Mouse (Mus musculus) lung, adult 2 months (tissue): ENCODE measurements around the gene Ccdc187.

Experiments used
- CTCF ChIP-seq: fragments of 200-500 bp; IDR thresholded peaks from 2 replicates; pipeline ENCODE4 v1.5.1; 2011; ENCODE audit warnings: mild to moderate bottlenecking, low read length, control low read depth; ENCODE audit not compliant: insufficient read depth
- POLR2A ChIP-seq: fragments of 200-500 bp; IDR thresholded peaks from 2 replicates; pipeline ENCODE4 v1.6.1; 2011; ENCODE audit warnings: low read depth, mild to moderate bottlenecking, control low read depth, low read length, borderline replicate concordance; ENCODE audit errors: extremely low read depth

DNA sequence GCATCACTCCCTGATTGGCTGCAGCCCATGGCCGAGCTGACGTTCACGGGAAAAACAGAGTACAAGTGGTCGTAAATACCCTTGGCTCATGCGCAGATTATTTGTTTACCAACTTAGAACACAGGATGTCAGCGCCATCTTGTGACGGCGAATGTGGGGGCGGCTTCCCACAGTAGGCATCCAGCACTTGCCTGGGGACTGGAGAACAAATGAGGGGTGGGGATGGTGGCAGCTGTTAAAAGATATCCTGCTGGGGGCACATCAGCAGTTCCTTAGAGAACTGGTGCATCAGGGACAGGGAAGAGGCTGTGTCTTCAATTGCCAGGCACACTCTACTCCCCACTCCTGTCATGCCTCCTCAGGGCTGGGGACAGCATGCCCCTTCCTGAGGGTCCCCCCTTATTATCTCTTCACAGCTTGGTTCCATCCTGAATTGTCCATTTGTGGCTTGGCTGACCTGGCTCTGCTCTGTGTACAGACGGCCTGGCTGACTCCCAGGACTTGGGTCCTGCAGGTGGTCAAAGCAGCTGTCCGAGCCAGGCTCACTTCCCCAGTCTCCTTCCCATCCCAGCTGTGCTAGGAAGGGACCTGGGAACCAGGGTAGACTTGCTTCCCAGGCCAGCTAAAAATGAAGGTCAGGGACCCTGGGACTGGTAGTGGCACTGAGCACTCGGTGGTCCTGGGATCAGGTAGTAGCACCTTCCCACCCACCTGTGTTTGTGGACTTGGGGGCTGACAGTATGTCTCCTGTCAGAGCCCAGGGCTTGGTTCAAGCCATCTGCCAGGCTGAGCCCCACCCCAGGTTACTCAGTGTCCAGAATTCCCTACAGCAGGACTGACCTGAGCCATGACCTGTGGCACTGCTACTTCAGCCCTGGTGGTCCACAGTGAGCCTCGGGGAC lies 44.2 kb upstream of the Ccdc187 start:
- TF ChIP-seq CTCF (no peak), POLR2A (no peak)
